In the genomic region with DNA sequence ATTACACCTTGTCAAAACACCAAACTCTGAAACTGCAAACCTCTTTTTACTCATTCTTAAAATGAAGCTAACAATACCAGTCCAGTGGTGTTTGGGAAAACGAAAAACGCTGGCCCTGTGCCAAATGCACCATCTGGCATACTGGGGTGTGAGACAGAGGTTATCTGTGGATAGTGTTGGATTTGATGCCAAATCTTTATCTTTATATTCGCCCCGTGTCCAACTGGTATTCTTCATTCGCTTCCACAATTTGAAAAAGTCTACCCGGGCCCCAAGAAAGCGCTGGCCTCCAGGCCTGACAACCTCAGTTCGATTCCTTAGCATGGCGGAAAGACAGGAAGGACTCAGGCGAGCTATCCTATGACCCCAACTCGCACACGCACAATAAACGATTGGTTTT, we compare ENCODE assay signal across 8 mouse cellular contexts. TPM values are rescaled to one million over a fixed set of nuclear protein-coding genes. Genes with fewer than 3 reads are reported as not detected.
DNase-seq lines count a peak whose midpoint lies in the region; ATAC-seq and TF ChIP-seq lines count a peak whose summit lies in the region.

No protein-coding gene starts in this region.

- peaks cover 6% of the 10 kb centered on the region for H3K36me3 ChIP-seq in heart, adult 2 months (ENCODE audit: control insufficient read depth, insufficient read depth, low read length)
- no peaks in the 10 kb centered on the region for H3K36me3 ChIP-seq in limb, embryonic 14.5 days (ENCODE audit: control insufficient read depth, insufficient read depth, low read length)
- no peaks in the 10 kb centered on the region for H3K36me3 ChIP-seq in midbrain, embryonic 15.5 days (replicated peaks)

- TF ChIP-seq EP300 in heart, adult 2 months (IDR thresholded peaks at IDR 0.05; ENCODE audit: insufficient read depth, low read depth, low read length) = no peak

- no peaks in the 10 kb centered on the region for H3K9me3 ChIP-seq in limb, embryonic 14.5 days (ENCODE audit: control insufficient read depth, low read length)
- no peaks in the 10 kb centered on the region for H3K9me3 ChIP-seq in midbrain, embryonic 15.5 days

- peak overlapping the region; percentile 82 for H3K4me3 ChIP-seq in heart, adult 2 months
- peak overlapping the region; percentile 96 for H3K4me3 ChIP-seq in limb, embryonic 14.5 days (replicated peaks; ENCODE audit: low read length)
- peak overlapping the region; percentile 98 for H3K4me3 ChIP-seq in midbrain, embryonic 15.5 days

- no peak for TF ChIP-seq POLR2A in heart, adult 2 months (IDR thresholded peaks at IDR 0.05; ENCODE audit: insufficient read depth, low read depth, low read length)
- no peak for TF ChIP-seq POLR2A in limb, embryonic 14.5 days (IDR thresholded peaks at IDR 0.05; ENCODE audit: borderline replicate concordance, extremely low read depth, insufficient read depth, insufficient read length)

- no peak for ATAC-seq in limb, embryonic 14.5 days (ENCODE audit: low FRiP score, low read depth)
- ATAC-seq in midbrain, embryonic 15.5 days (replicated peaks) = no peak

- H3K79me2 ChIP-seq in heart, adult 2 months (replicated peaks; ENCODE audit: control insufficient read depth, insufficient read depth, low read length) = peaks cover 7% of the 10 kb centered on the region

- H3K9ac ChIP-seq in heart, adult 2 months (ENCODE audit: low read depth, low read length) = no peak overlapping the region
- peak overlapping the region; percentile 99 for H3K9ac ChIP-seq in limb, embryonic 14.5 days (ENCODE audit: low read depth, low read length, severe bottlenecking)
- peak overlapping the region; percentile 100 for H3K9ac ChIP-seq in midbrain, embryonic 15.5 days

- no peaks in the 10 kb centered on the region for H3K27me3 ChIP-seq in heart, adult 2 months (ENCODE audit: control insufficient read depth, insufficient read depth, low read length)
- no peaks in the 10 kb centered on the region for H3K27me3 ChIP-seq in limb, embryonic 14.5 days (ENCODE audit: control insufficient read depth, insufficient read depth, low read length)
- no peaks in the 10 kb centered on the region for H3K27me3 ChIP-seq in midbrain, embryonic 15.5 days (replicated peaks)

- peaks cover 1% of the 10 kb centered on the region; the same call in 1 of the 2 replicates for H3K4me1 ChIP-seq in heart, adult 2 months (ENCODE audit: control insufficient read depth, insufficient read depth, low read length)
- peaks cover 10% of the 10 kb centered on the region for H3K4me1 ChIP-seq in limb, embryonic 14.5 days (ENCODE audit: control insufficient read depth, insufficient read depth, low read length)
- peaks cover 25% of the 10 kb centered on the region for H3K4me1 ChIP-seq in midbrain, embryonic 15.5 days

- H3K27ac ChIP-seq in heart, adult 2 months = peak overlapping the region; percentile 71
- no peak overlapping the region for H3K27ac ChIP-seq in limb, embryonic 14.5 days (replicated peaks; ENCODE audit: low read depth, low read length)
- H3K27ac ChIP-seq in midbrain, embryonic 15.5 days = peak overlapping the region; percentile 93

- WGBS in heart, adult 2 months = 3% methylated on average over 13 of the region's 13 CpGs
- under 1% methylated on average over 13 of the region's 13 CpGs for WGBS in limb, embryonic 14.5 days
- WGBS in midbrain, embryonic 15.5 days = under 1% methylated on average over 13 of the region's 13 CpGs

- intact Hi-C loops in heart, adult 2 months (cut with DNase I) = loop anchor here (5.0 kb wide), 2 partner anchors 74 to 144 kb away; no protein-coding TSS in a partner anchor

- H3K4me2 ChIP-seq in limb, embryonic 14.5 days (replicated peaks; ENCODE audit: low read depth, low read length, severe bottlenecking) = peak overlapping the region; percentile 57
- H3K4me2 ChIP-seq in midbrain, embryonic 15.5 days = peak overlapping the region; percentile 66

- TF ChIP-seq CTCF in heart, adult 2 months (IDR thresholded peaks at IDR 0.05) = no peak

- DNase-seq in thymus, postnatal 0 days (ENCODE audit: low spot score) = peak; percentile 32
- DNase-seq in thymus, adult 18-20 months = no peak
- DNase-seq in embryo, embryonic 11 days = peak; percentile 44
- peak; percentile 51 to 58 for DNase-seq in heart, adult 2 months
- DNase-seq in kidney, adult 18-20 months = peak; percentile 47
- peak; percentile 79 for DNase-seq in limb, embryonic 14.5 days (ENCODE audit: low spot score)
- DNase-seq in spleen, postnatal 4 days (ENCODE audit: low spot score in 2 of 2) = peak; percentile 59 to 80

RNA-seq across cellular contexts. Expression of a gene that starts 1.0 kb away (rescaled TPM):
- 29.0 and 38.1 TPM in 2 replicates for polyA plus RNA-seq in thymus, postnatal 0 days (2015; fragmentation: Nextera tagmentation; extraction: Ambion mirVana)
- 10 to 100 TPM; 27.0 to 27.1 TPM for total RNA-seq in heart, adult 2 months (2021)
- polyA plus RNA-seq in heart, adult 2 months (2012; rRNA removed) = 18.7 and 28.1 TPM in 2 replicates
- polyA plus RNA-seq in limb, embryonic 14.5 days (2012; rRNA removed) = 89.9 and 97.9 TPM in 2 replicates
- polyA plus RNA-seq in limb, embryonic 14.5 days (2014; fragmentation: Nextera tagmentation; extraction: Ambion mirVana) = 51.9 and 62.8 TPM in 2 replicates
- 69.9 and 70.7 TPM in 2 replicates for polyA plus RNA-seq in midbrain, embryonic 15.5 days (2015; fragmentation: Nextera tagmentation; extraction: Ambion mirVana)

RNA-seq across cellular contexts. Expression of a gene that starts 8.8 kb away (rescaled TPM):
- not detected in 2 replicates for polyA plus RNA-seq in thymus, postnatal 0 days (2015; fragmentation: Nextera tagmentation; extraction: Ambion mirVana)
- not detected for total RNA-seq in heart, adult 2 months (2021)
- not detected in 2 replicates for polyA plus RNA-seq in heart, adult 2 months (2012; rRNA removed)
- not detected in 2 replicates for polyA plus RNA-seq in limb, embryonic 14.5 days (2012; rRNA removed)
- not detected in 2 replicates for polyA plus RNA-seq in limb, embryonic 14.5 days (2014; fragmentation: Nextera tagmentation; extraction: Ambion mirVana)
- not detected in 2 replicates for polyA plus RNA-seq in midbrain, embryonic 15.5 days (2015; fragmentation: Nextera tagmentation; extraction: Ambion mirVana)

RNA-seq across cellular contexts. Expression of a gene that starts 20.9 kb away (rescaled TPM):
- 0.05 and 0.12 TPM in 2 replicates for polyA plus RNA-seq in thymus, postnatal 0 days (2015; fragmentation: Nextera tagmentation; extraction: Ambion mirVana)
- total RNA-seq in heart, adult 2 months (2021) = not detected
- polyA plus RNA-seq in heart, adult 2 months (2012; rRNA removed) = 0.08 and 0.18 TPM in 2 replicates
- polyA plus RNA-seq in limb, embryonic 14.5 days (2012; rRNA removed) = 0.09 and 0.12 TPM in 2 replicates
- polyA plus RNA-seq in limb, embryonic 14.5 days (2014; fragmentation: Nextera tagmentation; extraction: Ambion mirVana) = 0.07 TPM in 1 of 2 replicates, not detected in the other
- polyA plus RNA-seq in midbrain, embryonic 15.5 days (2015; fragmentation: Nextera tagmentation; extraction: Ambion mirVana) = 0.10 and 0.11 TPM in 2 replicates

Comparison
In these comparisons a context has a peak if more than half of its experiments do, and no peak if none do; other contexts are left out.
1. DNase-seq: peak in thymus, postnatal 0 days (single experiment), embryo, embryonic 11 days (single experiment), heart, adult 2 months (2 of 2), kidney, adult 18-20 months (single experiment), limb, embryonic 14.5 days (single experiment) and spleen, postnatal 4 days (2 of 2); none in thymus, adult 18-20 months (0 of 2).
2. Peak in every context shown above with its lines, with median percentiles within 50 percentile points of each other: H3K4me3 ChIP-seq.